Mouse (Mus musculus) embryonic facial prominence, embryonic 12.5 days (tissue): ENCODE measurements around the gene Zbtb12. TPM values are rescaled to one million over a fixed set of nuclear protein-coding genes. Genes with fewer than 3 reads are reported as not detected.

Source experiments
- ATAC-seq: fragments of 200-750 bp; cut with Nextera tagmentation; 2 replicates; pipeline ENCODE4 v1.8.0; 2017; ENCODE audit not compliant: insufficient number of reproducible peaks, insufficient read depth, low FRiP score, low TSS enrichment
- H3K27ac ChIP-seq: fragments of 300-500 bp; sonication (generic); 2 replicates; pipeline ENCODE4 v1.5.1; 2016; ENCODE audit warnings: mild to moderate bottlenecking
- H3K27me3 ChIP-seq: fragments of 300-500 bp; sonication (generic); 2 replicates; pipeline ENCODE4 v1.6.1; 2016; ENCODE audit warnings: mild to moderate bottlenecking, moderate library complexity
- H3K36me3 ChIP-seq: fragments of 300-500 bp; sonication (generic); 2 replicates; pipeline ENCODE4 v1.6.1; 2016; ENCODE audit warnings: mild to moderate bottlenecking
- H3K4me1 ChIP-seq: fragments of 300-500 bp; sonication (generic); 2 replicates; pipeline ENCODE4 v1.6.1; 2016
- H3K4me2 ChIP-seq: fragments of 300-500 bp; sonication (generic); replicated peaks from 2 replicates; pipeline ENCODE4 v1.6.1; 2016; ENCODE audit warnings: mild to moderate bottlenecking, moderate library complexity
- H3K4me3 ChIP-seq: fragments of 300-500 bp; sonication (generic); 2 replicates; pipeline ENCODE4 v1.5.1; 2016; ENCODE audit warnings: mild to moderate bottlenecking
- H3K9ac ChIP-seq: fragments of 300-500 bp; sonication (generic); 2 replicates; pipeline ENCODE4 v1.6.1; 2016; ENCODE audit warnings: mild to moderate bottlenecking, moderate library complexity
- H3K9me3 ChIP-seq: fragments of 300-500 bp; sonication (generic); 2 replicates; pipeline ENCODE4 v1.6.1; 2016; ENCODE audit warnings: mild to moderate bottlenecking, moderate library complexity
- WGBS: fragments of 180-500 bp; shearing (Covaris S2); methylation state at CpG from one replicate; pipeline ENCODE4 v1.1.7; 2016; 5-methylcytosine and 5-hydroxymethylcytosine counted together
- polyA plus RNA-seq: library from polyadenylated mRNA; unstranded; fragments of >200 nt; fragmentation: Nextera tagmentation; extraction: Ambion mirVana; gene quantifications from 2 replicates; pipeline ENCODE4 v1.2.1, GENCODE M21; 2016

The Zbtb12 gene
- polyA plus RNA-seq, 1 experiment from 2014 or later: 8.9 TPM

DNA sequence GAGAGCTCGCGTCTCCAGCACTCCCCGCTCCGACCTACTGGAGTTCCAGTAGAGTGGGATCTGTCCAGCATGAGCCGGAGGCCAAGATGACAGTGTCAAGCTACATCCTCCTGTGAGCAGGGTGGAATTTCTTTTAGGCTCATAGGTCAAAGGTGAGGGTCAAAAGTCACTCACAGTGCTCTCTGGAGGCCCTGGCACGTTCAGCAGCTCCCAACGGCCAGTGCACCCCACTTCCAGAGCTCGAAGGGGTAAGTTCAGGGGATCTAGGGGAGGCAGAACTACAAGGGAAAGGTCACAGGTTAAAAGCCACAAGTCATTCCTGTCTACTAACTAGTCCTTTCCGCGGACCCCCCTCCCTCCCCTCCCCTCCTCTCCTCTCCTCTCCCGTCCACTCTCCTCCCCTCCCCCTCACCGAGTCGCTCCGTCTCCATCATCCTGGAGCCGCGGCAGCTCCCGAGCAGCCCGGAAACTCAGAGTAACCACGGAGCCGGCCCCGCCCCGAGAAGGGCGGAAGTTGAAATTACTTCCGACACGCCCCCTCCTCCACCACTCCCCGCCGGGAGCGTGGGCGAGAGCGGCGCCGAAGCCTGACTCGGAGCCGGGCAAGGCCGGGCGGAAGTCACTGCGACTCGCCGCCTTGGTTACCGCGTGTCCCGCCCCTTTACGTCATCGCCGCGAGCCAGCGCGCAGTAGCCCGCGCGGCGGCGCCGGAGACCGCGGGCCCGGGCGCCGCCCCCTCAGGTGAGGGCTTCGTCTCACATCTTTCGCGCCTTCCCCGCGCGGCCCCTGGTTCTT lies 29.4 kb upstream of the Zbtb12 start, which contains the start of the genes Skiv2l and Nelfe:
TSS of gene Skiv2l (minus strand) at position 489 of the 795 bp plus-strand sequence.
TSS of gene Nelfe (plus strand) at position 670 of the 795 bp plus-strand sequence.
- peaks cover 59% of the 10 kb centered on the region for H3K36me3 ChIP-seq
- WGBS: under 1% methylated on average over 61 of the region's 65 CpGs

DNA sequence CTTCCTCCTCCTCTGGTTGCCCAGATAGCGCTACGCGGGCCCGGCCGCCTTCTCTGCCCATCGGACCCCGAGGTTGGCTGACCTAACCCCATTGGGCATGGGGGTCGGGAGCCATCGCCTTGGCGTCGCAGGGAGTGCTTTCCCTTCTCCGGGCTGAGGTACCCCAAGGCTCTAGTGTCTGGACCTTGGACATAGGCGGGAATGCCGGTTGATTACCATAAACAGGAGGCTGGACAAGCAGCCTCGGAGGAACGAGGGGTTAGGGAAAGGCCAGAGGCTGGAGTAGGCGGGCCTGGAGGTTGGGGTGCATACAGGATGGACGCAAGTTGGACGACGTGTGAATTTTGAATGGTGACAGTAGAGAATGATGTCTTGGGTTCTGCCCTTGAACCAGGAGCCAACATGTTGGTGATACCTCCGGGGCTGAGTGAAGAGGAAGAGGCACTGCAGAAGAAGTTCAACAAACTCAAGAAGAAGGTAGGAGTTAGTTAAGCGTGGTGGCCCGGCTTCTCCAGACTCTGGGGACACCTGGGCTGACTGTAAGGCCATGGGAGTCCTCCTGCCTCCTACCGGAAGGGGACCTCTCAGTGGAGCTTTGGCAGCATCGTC lies 28.7 kb upstream of the Zbtb12 start:
- H3K4me1 ChIP-seq: peaks cover 17% of the 10 kb centered on the region
- H3K9me3 ChIP-seq: no peaks in the 10 kb centered on the region
- no peaks in the 10 kb centered on the region for H3K27me3 ChIP-seq
- H3K4me3 ChIP-seq: peak overlapping the region; percentile 61
- H3K4me2 ChIP-seq: peak overlapping the region; percentile 83
- peak overlapping the region; percentile 70 for H3K9ac ChIP-seq
- WGBS: 2% methylated on average over 25 of the region's 25 CpGs
- peaks cover 56% of the 10 kb centered on the region for H3K36me3 ChIP-seq
- peak overlapping the region; percentile 24; the same call in 1 of the 2 replicates for H3K27ac ChIP-seq
- peak; percentile 16 for ATAC-seq

More for the DNA sequence above, 29.4 kb upstream of the Zbtb12 start, which contains the start of the genes Skiv2l and Nelfe:
- peaks cover 17% of the 10 kb centered on the region for H3K4me1 ChIP-seq
- peak within 1 kb of the TSS; percentile 70 for H3K9ac ChIP-seq
- peak; percentile 94 for ATAC-seq
- H3K4me3 ChIP-seq: peak within 1 kb of the TSS; percentile 61
- H3K27me3 ChIP-seq: no peaks in the 10 kb centered on the region
- no peaks in the 10 kb centered on the region for H3K9me3 ChIP-seq
- peak within 1 kb of the TSS; percentile 24; the same call in 1 of the 2 replicates for H3K27ac ChIP-seq
- H3K4me2 ChIP-seq: peak within 1 kb of the TSS; percentile 83

DNA sequence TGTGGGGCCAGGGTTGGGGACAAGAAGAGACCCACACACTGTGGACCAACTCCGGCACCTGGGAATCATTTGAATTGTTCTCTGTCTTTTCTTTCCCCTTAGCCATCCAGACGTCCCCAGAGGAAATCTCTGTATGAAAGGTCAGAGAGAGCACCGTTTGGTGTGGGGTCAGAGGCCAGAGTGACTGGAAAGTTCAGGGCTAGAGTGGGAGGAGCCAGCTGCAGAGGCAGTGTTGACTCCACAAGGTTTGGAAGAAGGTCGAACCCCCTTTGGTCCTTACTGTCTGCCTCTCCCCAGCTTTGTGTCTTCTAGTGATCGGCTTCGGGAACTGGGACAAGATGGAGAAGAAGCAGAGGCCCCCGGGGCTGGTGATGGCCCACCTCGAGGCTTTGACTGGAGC lies 25.8 kb upstream of the Zbtb12 start:
- Histone ChIP-seq H3K9me3 (no peaks in the 10 kb centered on the region), H3K9ac (no peak overlapping the region), H3K4me2 (no peak overlapping the region), H3K27ac (no peak overlapping the region), H3K4me3 (no peak overlapping the region), H3K36me3 (peaks cover 43% of the 10 kb centered on the region), H3K27me3 (no peaks in the 10 kb centered on the region), H3K4me1 (peaks cover 17% of the 10 kb centered on the region)
- no peak for ATAC-seq
- WGBS: 56% methylated on average over 8 of the region's 8 CpGs

DNA sequence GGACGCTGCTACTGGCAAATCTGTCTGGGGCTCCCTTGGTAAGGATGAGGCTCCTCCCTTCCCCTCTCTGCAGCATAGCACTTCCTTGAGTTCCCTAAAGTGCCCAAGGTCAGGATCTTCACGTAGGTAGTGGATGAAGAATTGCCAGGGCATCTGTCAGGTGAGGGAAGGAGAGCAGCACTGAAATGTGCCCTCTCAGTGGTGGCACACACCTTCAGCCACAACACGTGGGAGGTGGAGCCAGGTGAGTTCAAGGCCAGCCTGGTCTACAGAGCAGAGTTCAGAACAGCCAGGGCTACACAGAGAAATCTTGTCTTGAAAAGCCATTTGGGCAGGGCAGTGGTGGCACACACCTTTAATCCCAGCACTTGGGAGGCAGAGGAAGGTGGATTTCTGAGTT lies 24.5 kb upstream of the Zbtb12 start:
- no peak overlapping the region for H3K27ac ChIP-seq
- ATAC-seq: no peak
- H3K4me1 ChIP-seq: peaks cover 11% of the 10 kb centered on the region
- H3K36me3 ChIP-seq: peaks cover 43% of the 10 kb centered on the region
- H3K9me3 ChIP-seq: no peaks in the 10 kb centered on the region
- no peak overlapping the region for H3K4me3 ChIP-seq
- no peak overlapping the region for H3K9ac ChIP-seq
- no peak overlapping the region for H3K4me2 ChIP-seq
- WGBS: 75% methylated on average over 3 of the region's 3 CpGs
- no peaks in the 10 kb centered on the region for H3K27me3 ChIP-seq

DNA sequence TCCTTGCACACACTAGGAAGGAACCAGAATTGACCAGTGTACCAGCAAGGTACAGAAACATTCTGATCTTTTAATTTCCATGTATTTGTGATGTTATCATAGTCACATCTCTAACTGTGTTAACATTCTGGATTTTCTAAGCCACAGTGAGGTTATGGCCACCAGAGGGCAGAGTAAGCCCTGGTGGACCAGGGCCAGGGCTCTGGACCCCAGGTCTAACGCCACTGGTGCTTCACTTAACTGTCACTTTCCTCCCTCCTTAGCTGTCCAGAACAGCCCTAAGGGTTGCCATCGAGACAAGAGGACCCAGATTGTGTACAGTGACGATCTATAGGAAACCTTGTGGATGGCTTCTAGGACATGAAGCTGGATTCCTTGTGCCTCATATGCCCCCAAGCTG lies 23.5 kb upstream of the Zbtb12 start:
- H3K36me3 ChIP-seq: peaks cover 43% of the 10 kb centered on the region
- no peaks in the 10 kb centered on the region for H3K9me3 ChIP-seq
- H3K4me1 ChIP-seq: peaks cover 10% of the 10 kb centered on the region
- no peak overlapping the region for H3K9ac ChIP-seq
- H3K27ac ChIP-seq: no peak overlapping the region
- WGBS: 38% methylated on average over 3 of the region's 3 CpGs
- no peaks in the 10 kb centered on the region for H3K27me3 ChIP-seq
- H3K4me2 ChIP-seq: no peak overlapping the region
- no peak for ATAC-seq
- no peak overlapping the region for H3K4me3 ChIP-seq

DNA sequence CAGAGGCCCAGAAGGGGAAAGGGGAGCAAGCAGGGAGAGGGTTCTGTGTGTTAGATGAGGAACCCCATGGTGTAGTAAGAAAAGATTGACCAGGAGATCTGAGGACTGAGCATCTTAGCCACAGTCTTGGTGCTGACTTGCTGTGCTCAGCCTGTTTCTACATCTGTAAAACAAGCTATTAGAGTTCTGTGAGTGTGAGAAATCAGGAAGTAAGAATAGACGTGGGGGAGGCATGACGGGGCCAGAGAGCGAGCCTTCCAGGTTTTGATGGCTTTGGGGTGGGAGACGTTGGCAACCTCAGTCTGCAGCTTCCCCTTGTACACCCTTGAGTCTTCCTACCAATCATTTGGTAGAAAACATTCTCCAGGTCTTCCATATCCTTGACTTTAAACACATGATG lies 20.6 kb upstream of the Zbtb12 start:
- peaks cover 29% of the 10 kb centered on the region for H3K36me3 ChIP-seq

DNA sequence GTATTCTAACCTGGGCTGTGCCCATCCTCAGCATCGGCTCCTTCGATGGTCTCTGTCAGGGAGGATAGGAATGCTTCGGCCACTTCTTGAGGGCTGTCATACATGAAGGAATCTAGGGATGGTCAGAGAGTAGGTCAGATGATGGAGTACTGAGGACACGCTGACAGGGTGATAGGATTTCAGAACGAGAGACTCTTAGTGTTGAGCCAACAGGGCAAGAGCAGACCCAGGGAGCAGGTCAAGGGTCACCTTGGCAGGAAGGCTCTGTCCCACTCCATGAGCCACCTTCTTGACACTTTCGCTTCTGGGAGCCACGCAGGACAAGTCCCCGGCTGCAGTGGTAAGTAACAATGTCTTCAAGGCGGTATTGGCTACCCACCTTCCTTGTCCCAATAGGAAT lies 18.8 kb upstream of the Zbtb12 start:
- Histone ChIP-seq H3K36me3 (peaks cover 13% of the 10 kb centered on the region), H3K9me3 (no peaks in the 10 kb centered on the region), H3K4me2 (no peak overlapping the region), H3K4me1 (no peaks in the 10 kb centered on the region), H3K27me3 (no peaks in the 10 kb centered on the region), H3K9ac (no peak overlapping the region), H3K4me3 (no peak overlapping the region), H3K27ac (no peak overlapping the region)
- 86% methylated on average over 9 of the region's 9 CpGs for whole genome bisulfite sequencing
- ATAC-seq: no peak

More for the DNA sequence above, 20.6 kb upstream of the Zbtb12 start:
- no peak overlapping the region for H3K4me2 ChIP-seq
- no peak overlapping the region for H3K4me3 ChIP-seq
- WGBS: 83% methylated on average over 4 of the region's 4 CpGs
- no peaks in the 10 kb centered on the region for H3K27me3 ChIP-seq
- no peak for ATAC-seq
- no peaks in the 10 kb centered on the region for H3K9me3 ChIP-seq
- 0 out of 2 replicates have a peak overlapping the region, but pooled peaks have one; percentile 36 for H3K27ac ChIP-seq
- H3K9ac ChIP-seq: no peak overlapping the region
- H3K4me1 ChIP-seq: no peaks in the 10 kb centered on the region

DNA sequence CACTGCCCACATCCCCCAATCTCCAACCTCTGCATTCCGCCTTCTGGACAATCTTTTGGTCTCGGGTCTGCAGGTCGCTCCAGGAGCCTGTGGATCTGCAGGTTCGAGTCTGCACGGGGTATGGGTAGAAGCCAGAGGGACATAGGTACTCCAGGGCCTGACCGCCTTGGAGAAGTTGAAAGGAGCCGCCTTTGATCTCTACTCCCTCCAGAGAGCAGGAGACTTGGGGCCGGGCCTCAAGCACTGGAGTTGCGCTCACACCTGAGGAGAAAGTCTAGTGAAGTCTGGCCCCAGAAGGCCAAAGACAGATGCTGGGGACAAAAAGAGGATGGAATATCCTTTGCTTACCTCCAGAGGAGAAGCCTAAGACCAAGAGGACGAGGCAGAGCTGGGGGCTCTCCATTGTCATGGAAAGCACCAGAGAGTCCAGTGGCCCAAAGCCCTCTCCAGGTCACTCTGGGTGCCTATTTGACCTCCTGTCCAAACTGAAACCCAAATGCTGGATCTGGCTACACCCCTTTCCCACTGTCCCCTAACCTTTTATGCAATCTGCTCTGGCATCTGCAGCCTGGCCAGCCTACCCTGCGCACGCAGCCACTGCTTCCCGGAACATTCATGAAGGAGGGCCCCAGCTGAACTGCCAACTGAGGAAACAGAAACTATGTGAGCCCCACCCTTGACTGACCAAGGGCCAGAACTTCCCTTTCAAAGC lies 17.4 kb upstream of the Zbtb12 start:
- 0 out of 2 replicates have a peak overlapping the region, but pooled peaks have one; percentile 9 for H3K27ac ChIP-seq
- H3K4me2 ChIP-seq: no peak overlapping the region
- H3K27me3 ChIP-seq: no peaks in the 10 kb centered on the region
- H3K4me3 ChIP-seq: no peak overlapping the region
- H3K9ac ChIP-seq: no peak overlapping the region
- 68% methylated on average over 13 of the region's 13 CpGs for WGBS
- no peak for ATAC-seq
- H3K36me3 ChIP-seq: 0 out of 2 replicates have a peak, but pooled peaks cover 3% of the 10 kb centered on the region
- H3K9me3 ChIP-seq: no peaks in the 10 kb centered on the region
- no peaks in the 10 kb centered on the region for H3K4me1 ChIP-seq

DNA sequence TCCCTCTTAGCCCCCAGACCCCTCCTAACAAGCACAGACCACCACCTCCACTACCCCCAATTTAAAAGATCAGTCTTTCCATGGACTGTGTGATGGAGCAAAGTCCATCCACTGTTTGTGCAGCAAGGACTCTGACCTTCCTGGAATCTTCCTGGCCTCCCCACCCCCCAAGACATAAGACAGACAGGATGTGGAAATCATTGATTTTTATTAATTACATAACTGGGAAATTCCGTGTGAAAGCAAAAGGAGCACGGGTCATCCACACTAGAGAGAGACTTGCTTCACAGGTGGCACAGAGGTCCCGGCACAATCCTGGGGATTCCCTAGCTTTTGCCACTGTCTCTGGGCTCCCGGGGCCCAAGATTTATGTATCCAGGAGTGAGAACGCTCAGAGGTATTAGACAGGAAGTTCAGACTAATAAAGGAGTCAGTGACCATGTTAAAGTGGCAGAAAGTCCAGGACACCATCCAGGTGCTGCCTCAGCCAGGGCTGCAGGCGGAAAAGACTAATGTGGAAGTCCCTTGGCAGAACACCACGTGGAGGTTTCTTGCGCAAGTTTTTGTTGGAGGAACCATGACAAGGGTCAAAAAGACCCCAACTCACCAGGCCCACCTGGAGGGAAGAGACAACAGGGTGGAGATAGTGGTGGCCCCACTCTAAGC lies 16.7 kb upstream of the Zbtb12 start, which contains the start of gene Cfb:
TSS of gene Cfb (minus strand) at position 103 of the 666 bp plus-strand sequence.
- WGBS: 66% methylated on average over 8 of the region's 8 CpGs
- no peak for ATAC-seq
- Histone ChIP-seq H3K4me2 (no peak within 1 kb of the TSS), H3K9me3 (no peaks in the 10 kb centered on the region), H3K27me3 (no peaks in the 10 kb centered on the region), H3K4me1 (no peaks in the 10 kb centered on the region), H3K9ac (no peak within 1 kb of the TSS), H3K36me3 (no peaks in the 10 kb centered on the region), H3K4me3 (no peak within 1 kb of the TSS), H3K27ac (0 out of 2 replicates have a peak within 1 kb of the TSS, but pooled peaks have one; percentile 9)

DNA sequence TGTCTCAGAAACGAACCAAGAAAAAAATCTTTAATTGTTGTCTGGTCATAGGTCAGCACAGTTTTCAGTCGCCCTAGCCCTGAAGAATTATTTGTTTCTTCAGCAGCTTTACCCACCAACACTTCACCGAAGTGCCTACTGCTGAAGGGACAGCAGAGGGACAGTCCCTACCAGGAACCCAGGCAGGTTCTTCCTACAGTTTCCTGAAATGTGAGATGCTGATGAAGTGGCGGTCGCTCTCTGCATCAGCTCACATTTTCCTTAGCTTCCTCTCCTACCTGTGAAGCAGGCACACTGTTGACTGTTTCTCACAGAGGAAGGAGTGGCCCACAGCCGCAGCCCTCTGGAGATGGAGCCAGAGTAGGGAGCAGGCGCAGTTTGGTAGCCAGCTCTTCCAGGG lies 13.3 kb upstream of the Zbtb12 start:
- H3K27me3 ChIP-seq: no peaks in the 10 kb centered on the region; the same call in 1 of the 2 replicates
- 58% methylated on average over 7 of the region's 7 CpGs for WGBS

DNA sequence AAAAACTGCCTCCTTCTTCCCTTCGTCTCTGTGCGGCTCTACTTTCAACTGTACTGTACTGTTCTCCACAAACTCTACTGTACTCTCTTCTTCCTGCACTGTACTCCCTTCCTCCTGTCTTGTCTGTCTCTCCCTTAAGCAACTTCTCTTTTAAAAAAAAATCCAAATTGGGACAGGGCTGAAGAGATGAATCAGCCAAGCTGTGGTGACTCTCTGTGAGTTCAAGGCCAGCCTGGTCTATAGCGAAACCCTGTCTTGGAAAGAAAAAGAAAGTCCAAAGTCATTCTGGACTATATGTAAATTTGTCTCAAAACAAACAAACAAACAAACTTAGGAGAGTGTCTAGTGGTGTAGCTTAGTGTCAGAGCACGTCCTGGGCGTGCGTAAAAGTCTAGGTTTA lies 5.0 kb upstream of the Zbtb12 start:
- 90% methylated on average over 6 of the region's 6 CpGs for WGBS
- no peak overlapping the region for H3K9ac ChIP-seq
- no peak for ATAC-seq
- no peaks in the 10 kb centered on the region for H3K36me3 ChIP-seq
- H3K9me3 ChIP-seq: no peaks in the 10 kb centered on the region
- H3K4me2 ChIP-seq: no peak overlapping the region
- H3K4me3 ChIP-seq: no peak overlapping the region
- no peaks in the 10 kb centered on the region; the same call in 1 of the 2 replicates for H3K27me3 ChIP-seq
- H3K4me1 ChIP-seq: peaks cover 2% of the 10 kb centered on the region
- H3K27ac ChIP-seq: no peak overlapping the region

More for the DNA sequence above, 13.3 kb upstream of the Zbtb12 start:
- Histone ChIP-seq H3K4me2 (no peak overlapping the region), H3K4me1 (no peaks in the 10 kb centered on the region), H3K36me3 (no peaks in the 10 kb centered on the region), H3K27ac (no peak overlapping the region), H3K4me3 (no peak overlapping the region), H3K9me3 (no peaks in the 10 kb centered on the region), H3K9ac (no peak overlapping the region)
- no peak for ATAC-seq
